Mouse (Mus musculus): ENCODE measurements around the gene Ten1. TPM values are rescaled to one million over a fixed set of nuclear protein-coding genes. Genes with fewer than 3 reads are reported as not detected.

Ten1 gene
- polyA plus RNA-seq, 1 experiment, result 57.0 TPM

DNA sequence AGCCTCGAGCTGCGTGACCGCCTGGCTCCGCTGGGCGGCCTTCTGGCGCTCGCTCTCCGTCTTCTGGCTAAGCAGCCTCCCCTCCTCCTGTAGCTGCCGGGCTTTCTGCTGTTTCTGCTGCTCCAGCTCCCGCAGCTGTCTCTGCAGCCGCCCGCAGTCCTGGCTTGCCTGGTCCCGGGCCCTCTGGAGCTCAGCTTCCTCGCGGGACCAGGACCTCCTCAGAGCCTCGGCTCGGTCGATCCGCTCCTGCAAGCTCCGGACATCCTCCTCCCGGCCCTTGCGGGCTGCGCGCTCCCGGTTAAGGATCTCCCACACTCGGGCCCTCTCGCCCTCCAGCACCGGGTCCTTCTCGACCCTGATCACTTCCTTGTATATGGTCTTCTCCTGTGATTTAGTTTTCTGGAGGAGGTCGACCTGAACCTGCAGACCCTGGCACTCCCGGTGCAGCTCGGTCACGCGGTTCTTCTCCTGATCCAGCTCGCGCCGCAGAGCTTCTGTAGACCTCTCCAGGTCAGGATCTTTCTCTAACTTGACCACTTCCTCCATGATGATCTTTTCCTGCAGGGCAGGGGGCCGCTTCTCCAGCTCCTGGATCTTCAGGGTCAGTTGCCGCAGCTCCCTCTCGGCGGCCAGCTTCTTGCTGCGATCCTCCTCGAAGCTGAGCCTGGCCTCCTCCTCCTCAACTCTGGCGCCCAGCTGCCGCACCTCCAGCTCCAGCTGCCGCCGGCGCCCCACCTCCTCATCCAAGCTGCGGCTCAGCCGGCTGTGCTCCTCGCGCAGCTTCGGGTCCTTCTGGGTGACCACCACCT is 23.5 kb downstream of the Ten1 start:
- Histone ChIP-seq H3K4me1 (replicated peaks; ENCODE audit: control insufficient read depth, insufficient read depth, low read length) (peaks cover 15% of the 10 kb centered on the region), H3K27ac (ENCODE audit: control insufficient read depth, insufficient read depth, low read length) (no peak overlapping the region), H3K4me3 (ENCODE audit: control insufficient read depth, insufficient read depth, low read length) (no peak overlapping the region), H3K36me3 (ENCODE audit: control insufficient read depth, insufficient read depth, low read length) (no peaks in the 10 kb centered on the region), H3K27me3 (ENCODE audit: control insufficient read depth, insufficient read depth, low read length) (no peaks in the 10 kb centered on the region)
- WGBS, result 71% methylated on average over 53 of the region's 53 CpGs
- DNase-seq, result no peak
- TF ChIP-seq POLR2A (IDR thresholded peaks at IDR 0.05; ENCODE audit: control insufficient read depth, extremely low read depth, insufficient read depth, low read length, poor library complexity) (no peak), CTCF (IDR thresholded peaks at IDR 0.05; ENCODE audit: borderline replicate concordance, control insufficient read depth, extremely low read depth, insufficient read depth, low read length, poor library complexity) (no peak)

GRCm38 (mm10) chr11:116222740-116223059 is 24.0 kb downstream of the Ten1 start:
- H3K27ac ChIP-seq (ENCODE audit: control insufficient read depth, insufficient read depth, low read length), result no peak overlapping the region
- no peak for DNase-seq
- 68% methylated on average over 23 of the region's 23 CpGs for WGBS
- H3K27me3 ChIP-seq (ENCODE audit: control insufficient read depth, insufficient read depth, low read length), result no peaks in the 10 kb centered on the region
- no peak for TF ChIP-seq POLR2A (IDR thresholded peaks at IDR 0.05; ENCODE audit: control insufficient read depth, extremely low read depth, insufficient read depth, low read length, poor library complexity)
- H3K36me3 ChIP-seq (ENCODE audit: control insufficient read depth, insufficient read depth, low read length), result no peaks in the 10 kb centered on the region
- no peak overlapping the region for H3K4me3 ChIP-seq (ENCODE audit: control insufficient read depth, insufficient read depth, low read length)
- H3K4me1 ChIP-seq (replicated peaks; ENCODE audit: control insufficient read depth, insufficient read depth, low read length), result peaks cover 15% of the 10 kb centered on the region

DNA sequence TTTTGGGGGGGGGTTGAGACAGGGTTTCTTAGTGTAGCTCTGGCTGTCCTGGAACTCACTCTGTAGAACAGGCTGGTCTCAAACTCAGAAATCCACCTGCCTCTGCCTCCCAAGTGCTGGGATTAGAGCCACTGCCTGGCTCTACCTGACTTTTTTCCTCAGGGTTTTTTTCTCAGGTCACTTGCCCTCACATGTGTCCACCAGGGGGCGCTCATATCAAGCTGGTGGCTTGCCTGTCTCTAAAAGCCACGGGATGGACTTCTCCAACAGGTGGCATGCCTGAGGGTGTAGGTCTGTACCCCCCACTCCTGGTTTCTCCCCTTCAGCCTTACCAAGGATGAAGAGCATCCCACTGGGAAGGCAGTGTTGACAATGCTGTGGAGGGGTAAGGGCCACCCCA is 27.8 kb downstream of the Ten1 start:
- Histone ChIP-seq H3K27me3 (ENCODE audit: control insufficient read depth, insufficient read depth, low read length) (no peaks in the 10 kb centered on the region), H3K4me3 (ENCODE audit: control insufficient read depth, insufficient read depth, low read length) (no peak overlapping the region), H3K27ac (ENCODE audit: control insufficient read depth, insufficient read depth, low read length) (no peak overlapping the region), H3K36me3 (ENCODE audit: control insufficient read depth, insufficient read depth, low read length) (no peaks in the 10 kb centered on the region), H3K4me1 (replicated peaks; ENCODE audit: control insufficient read depth, insufficient read depth, low read length) (no peaks in the 10 kb centered on the region)
- peak; percentile 86 for DNase-seq
- 2% methylated on average over 2 of the region's 2 CpGs for WGBS
- peak; percentile 90; the same call in 1 of the 2 replicates for TF ChIP-seq CTCF (IDR thresholded peaks at IDR 0.05; ENCODE audit: borderline replicate concordance, control insufficient read depth, extremely low read depth, insufficient read depth, low read length, poor library complexity)
- no peak for TF ChIP-seq POLR2A (IDR thresholded peaks at IDR 0.05; ENCODE audit: control insufficient read depth, extremely low read depth, insufficient read depth, low read length, poor library complexity)

DNA sequence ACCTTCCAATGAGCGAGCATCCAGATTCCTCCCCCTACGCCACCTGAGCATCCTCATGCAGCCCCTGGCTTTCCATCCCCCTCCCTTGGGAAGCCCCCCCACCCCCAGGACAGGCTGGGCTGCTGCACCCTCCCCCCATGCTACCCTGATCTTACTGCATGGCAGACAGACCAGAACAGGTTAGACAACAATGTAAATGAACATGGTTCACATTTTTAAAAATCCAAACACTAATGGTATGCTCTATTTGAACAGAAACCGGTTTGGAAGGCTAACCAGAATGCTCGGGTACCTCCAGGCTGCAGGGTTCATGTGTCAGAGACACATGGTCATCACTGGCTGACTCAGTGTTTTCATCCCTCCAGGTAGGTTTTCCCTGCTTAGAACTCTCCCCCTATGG is 30.0 kb downstream of the Ten1 start:
- no peak for TF ChIP-seq CTCF (IDR thresholded peaks at IDR 0.05; ENCODE audit: borderline replicate concordance, control insufficient read depth, extremely low read depth, insufficient read depth, low read length, poor library complexity)
- no peak for TF ChIP-seq POLR2A (IDR thresholded peaks at IDR 0.05; ENCODE audit: control insufficient read depth, extremely low read depth, insufficient read depth, low read length, poor library complexity)
- H3K27me3 ChIP-seq (ENCODE audit: control insufficient read depth, insufficient read depth, low read length), result no peaks in the 10 kb centered on the region
- no peak overlapping the region for H3K27ac ChIP-seq (ENCODE audit: control insufficient read depth, insufficient read depth, low read length)
- H3K4me3 ChIP-seq (ENCODE audit: control insufficient read depth, insufficient read depth, low read length), result no peak overlapping the region
- 93% methylated on average over 4 of the region's 4 CpGs for WGBS
- H3K4me1 ChIP-seq (replicated peaks; ENCODE audit: control insufficient read depth, insufficient read depth, low read length), result no peaks in the 10 kb centered on the region
- no peak for DNase-seq
- no peaks in the 10 kb centered on the region for H3K36me3 ChIP-seq (ENCODE audit: control insufficient read depth, insufficient read depth, low read length)

GRCm38 (mm10) chr11:116232427-116232826 is 33.8 kb downstream of the Ten1 start:
- Histone ChIP-seq H3K4me3 (ENCODE audit: control insufficient read depth, insufficient read depth, low read length) (no peak overlapping the region), H3K27ac (ENCODE audit: control insufficient read depth, insufficient read depth, low read length) (no peak overlapping the region), H3K27me3 (ENCODE audit: control insufficient read depth, insufficient read depth, low read length) (no peaks in the 10 kb centered on the region), H3K4me1 (replicated peaks; ENCODE audit: control insufficient read depth, insufficient read depth, low read length) (peaks cover 4% of the 10 kb centered on the region), H3K36me3 (ENCODE audit: control insufficient read depth, insufficient read depth, low read length) (no peaks in the 10 kb centered on the region)
- DNase-seq, result no peak
- WGBS, result 92% methylated on average over 17 of the region's 17 CpGs
- TF ChIP-seq CTCF (IDR thresholded peaks at IDR 0.05; ENCODE audit: borderline replicate concordance, control insufficient read depth, extremely low read depth, insufficient read depth, low read length, poor library complexity), result no peak
- TF ChIP-seq POLR2A (IDR thresholded peaks at IDR 0.05; ENCODE audit: control insufficient read depth, extremely low read depth, insufficient read depth, low read length, poor library complexity), result no peak

DNA sequence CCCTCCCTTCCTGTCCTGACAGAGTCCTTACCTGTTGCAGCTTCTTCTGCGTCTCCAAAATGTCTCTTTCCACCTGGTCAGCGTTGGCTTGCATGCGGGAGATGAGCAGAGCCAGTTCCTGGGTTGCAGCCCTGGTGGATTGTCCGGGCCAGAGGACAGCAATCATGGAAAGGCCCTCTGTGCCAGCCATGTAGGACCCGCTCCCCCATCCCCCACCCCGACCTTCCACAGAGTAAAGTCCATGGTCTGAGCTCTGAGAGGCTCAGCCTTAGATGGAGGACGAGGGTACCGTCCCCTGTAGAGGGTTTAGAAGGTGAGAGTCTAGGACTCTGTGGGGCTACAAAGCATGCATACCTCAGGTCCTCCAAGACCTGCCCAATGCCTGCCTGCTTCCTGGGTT is 36.2 kb downstream of the Ten1 start:
- TF ChIP-seq POLR2A (IDR thresholded peaks at IDR 0.05; ENCODE audit: control insufficient read depth, extremely low read depth, insufficient read depth, low read length, poor library complexity), result no peak
- no peak for TF ChIP-seq CTCF (IDR thresholded peaks at IDR 0.05; ENCODE audit: borderline replicate concordance, control insufficient read depth, extremely low read depth, insufficient read depth, low read length, poor library complexity)
- no peak for DNase-seq
- Histone ChIP-seq H3K27me3 (ENCODE audit: control insufficient read depth, insufficient read depth, low read length) (no peaks in the 10 kb centered on the region), H3K4me1 (replicated peaks; ENCODE audit: control insufficient read depth, insufficient read depth, low read length) (peaks cover 15% of the 10 kb centered on the region), H3K36me3 (ENCODE audit: control insufficient read depth, insufficient read depth, low read length) (no peaks in the 10 kb centered on the region), H3K4me3 (ENCODE audit: control insufficient read depth, insufficient read depth, low read length) (no peak overlapping the region), H3K27ac (ENCODE audit: control insufficient read depth, insufficient read depth, low read length) (no peak overlapping the region)
- WGBS, result 97% methylated on average over 8 of the region's 8 CpGs
